Mouse (Mus musculus) naive thymus-derived CD4-positive, alpha-beta T cell, adult 2 months (primary cell): ENCODE measurements around the gene Iars2.

Experiments
- DNase-seq: peaks from one replicate; pipeline ENCODE4 v3.0.0-alpha.2; 2011; ENCODE audit warnings: low read depth

Gene Iars2

DNA sequence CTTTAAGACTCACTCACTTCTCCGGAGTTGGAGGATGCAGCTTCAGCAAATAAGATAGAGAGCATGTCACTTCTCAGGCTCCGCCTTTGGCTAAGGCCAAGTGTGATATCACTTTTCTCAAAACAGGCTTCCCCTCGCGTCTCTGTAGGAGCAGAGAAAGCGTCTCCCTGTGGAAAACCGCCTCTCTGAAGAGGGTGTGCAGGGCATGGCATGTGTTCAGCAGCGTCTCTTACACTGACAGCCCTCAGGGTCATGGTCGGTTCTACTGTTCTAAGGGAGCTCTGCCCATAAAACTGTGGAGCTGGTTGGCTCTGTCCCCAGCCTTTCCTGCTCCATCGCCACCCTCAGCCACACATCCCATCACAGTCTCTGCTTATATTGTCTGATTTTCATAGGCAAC, 49.9 kb downstream of the Iars2 start:
- DNase-seq: no peak

- no peak for DNase-seq
These were observed 52.2 kb downstream of the Iars2 start for GRCm38 (mm10) chr1:185277022-185277421.

GRCm38 (mm10) chr1:185275976-185276375, 53.2 kb downstream of the Iars2 start:
- no peak for DNase-seq

- no peak for DNase-seq
These were observed 54.2 kb downstream of the Iars2 start for GRCm38 (mm10) chr1:185274819-185275545.

GRCm38 (mm10) chr1:185271373-185271772, 57.8 kb downstream of the Iars2 start:
- no peak for DNase-seq

GRCm38 (mm10) chr1:185270403-185271097, 58.6 kb downstream of the Iars2 start:
- DNase-seq: no peak

- DNase-seq: no peak
These were observed 60.5 kb downstream of the Iars2 start for GRCm38 (mm10) chr1:185268675-185269074.

GRCm38 (mm10) chr1:185262565-185262964, 66.6 kb downstream of the Iars2 start:
- DNase-seq: no peak

DNA sequence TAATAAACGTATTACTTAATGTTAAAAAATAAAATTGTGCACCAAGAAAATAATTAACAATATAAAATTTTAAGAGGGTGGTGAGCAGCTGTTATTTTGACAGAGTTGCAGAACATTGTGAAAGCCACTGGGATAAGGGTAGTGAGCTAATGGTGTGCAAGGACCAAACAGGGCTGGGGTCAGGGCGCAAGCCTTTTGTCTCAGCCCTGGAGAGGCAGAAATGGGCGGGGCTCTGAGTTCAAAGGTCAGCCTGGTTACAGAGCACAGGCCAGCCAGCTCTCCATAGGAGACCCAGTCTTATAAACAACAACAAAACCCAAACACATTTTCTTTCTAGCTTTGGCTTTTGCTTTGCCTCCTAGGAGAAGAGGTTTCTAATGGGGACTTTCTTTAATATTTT, 72.4 kb downstream of the Iars2 start:
- DNase-seq: no peak

- DNase-seq: no peak
These were observed 73.9 kb downstream of the Iars2 start for GRCm38 (mm10) chr1:185255336-185255735.

DNA sequence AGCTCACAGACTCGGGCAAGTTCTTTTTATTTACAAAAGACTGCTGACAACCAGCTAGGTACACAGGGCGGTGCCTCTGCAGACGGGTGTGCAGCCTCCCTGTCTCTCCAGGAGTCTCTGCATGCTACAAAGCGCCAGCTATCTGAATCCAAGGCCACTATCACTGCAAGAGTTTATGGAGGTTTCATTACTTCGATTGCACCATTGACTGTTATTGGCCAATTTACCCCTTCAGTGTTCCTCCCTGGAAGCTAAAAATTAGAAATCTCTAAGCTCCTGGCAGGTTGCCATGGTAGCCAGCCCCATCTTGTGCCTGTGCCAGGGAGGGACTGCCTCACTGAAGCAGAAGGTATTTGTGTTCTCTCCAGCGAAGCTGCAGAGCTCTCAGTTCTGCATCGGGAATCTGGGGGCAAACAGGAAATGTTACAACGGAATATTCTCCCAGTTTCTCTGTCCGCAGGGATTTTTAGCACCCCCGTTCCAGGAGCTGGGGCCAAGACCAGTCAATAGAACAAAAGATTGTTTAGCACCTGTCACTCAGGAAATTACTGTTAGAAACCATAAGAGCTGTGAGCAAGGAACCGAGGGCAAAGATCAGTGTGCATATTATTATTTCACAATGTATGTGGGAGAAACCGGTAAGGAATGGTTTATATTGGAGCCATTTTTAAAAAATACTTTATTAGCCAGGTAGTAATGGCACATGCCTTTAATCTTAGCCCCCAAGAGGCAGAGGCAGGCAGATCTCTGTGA, 75.9 kb downstream of the Iars2 start:
- DNase-seq: no peak

DNA sequence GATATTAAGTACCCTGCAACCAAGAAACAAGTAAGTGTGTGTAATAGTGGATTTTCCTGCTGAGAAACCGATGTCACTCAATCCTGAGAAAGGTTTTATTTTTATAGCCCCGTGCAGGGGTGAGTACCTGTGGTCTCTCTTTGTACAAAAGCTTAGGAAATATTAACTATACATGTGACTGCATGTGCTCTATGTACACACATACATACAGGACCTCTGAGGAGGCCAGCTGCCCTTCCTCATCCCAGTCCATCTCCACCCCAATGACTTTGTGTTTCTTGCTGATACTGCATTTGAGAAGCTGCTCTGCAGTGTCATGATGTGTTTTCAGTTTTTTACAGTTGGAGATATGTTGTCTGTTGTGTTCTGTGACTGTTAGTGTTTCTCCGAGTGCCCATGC, 76.8 kb downstream of the Iars2 start:
- no peak for DNase-seq

GRCm38 (mm10) chr1:185248728-185249127, 80.5 kb downstream of the Iars2 start:
- no peak for DNase-seq

GRCm38 (mm10) chr1:185247429-185248085, 81.6 kb downstream of the Iars2 start:
- no peak for DNase-seq

- no peak for DNase-seq
These were observed 83.7 kb downstream of the Iars2 start for GRCm38 (mm10) chr1:185245456-185245855.

GRCm38 (mm10) chr1:185243013-185243412, 86.2 kb downstream of the Iars2 start:
- DNase-seq: no peak

DNA sequence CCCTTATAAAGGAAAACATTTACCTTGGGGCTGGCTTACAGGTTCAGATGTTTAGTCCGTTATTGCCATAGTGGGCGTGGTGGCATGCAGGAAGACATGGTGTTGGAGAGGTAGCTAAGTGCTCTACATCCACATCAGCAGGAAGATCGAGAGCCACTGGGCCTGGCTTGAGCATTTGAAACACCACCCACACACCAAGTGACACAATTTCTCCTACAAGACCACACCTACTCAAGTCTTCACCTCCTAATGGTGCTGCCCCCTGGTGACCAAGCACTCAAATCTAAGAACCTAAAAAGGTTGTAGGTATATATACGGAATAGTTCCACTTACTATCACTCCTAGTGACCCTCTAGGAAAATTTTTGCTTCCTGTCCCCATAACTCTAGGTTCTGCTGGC, 92.7 kb downstream of the Iars2 start:
- peak; percentile 18 for DNase-seq

DNA sequence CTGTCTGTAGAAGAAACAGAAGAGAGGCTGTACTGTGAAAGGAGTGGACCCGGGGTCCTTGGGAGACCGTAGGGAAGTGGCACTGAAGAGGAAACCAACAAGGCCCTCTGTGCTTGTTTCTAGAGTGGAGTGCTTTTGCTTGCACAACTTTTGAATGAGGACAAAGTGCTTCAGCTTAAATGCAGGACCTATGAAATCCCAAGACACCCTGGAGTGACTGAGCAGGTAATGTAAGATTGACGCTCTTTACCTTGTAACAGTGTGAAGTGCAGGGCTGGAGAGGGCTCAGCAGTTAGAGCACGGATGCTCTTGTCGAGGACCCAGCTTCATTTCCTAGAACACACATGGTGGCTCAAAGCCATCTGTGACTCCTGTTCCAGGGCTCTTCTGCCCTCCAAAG, 93.4 kb downstream of the Iars2 start:
- no peak for DNase-seq
